Mouse (Mus musculus) CD4-positive, CD25-positive, alpha-beta regulatory T cell, adult 4 months (primary cell): Measurements from ENCODE around the gene Fdx1l. TPM values are rescaled to one million over a fixed set of nuclear protein-coding genes. Genes with fewer than 3 reads are reported as not detected.
A peak's percentile ranks its signal among the peaks of the same experiment; 100 is the strongest.
"Not testable (repeated sequence)": the region's sequence is repeated elsewhere in the genome, so short reads cannot be mapped to it uniquely, and the experiment has no call there.

Source experiments
- ATAC-seq: one replicate; pipeline ENCODE4 v1.8.0; 2017
- polyA plus RNA-seq, 2 experiments: library from polyadenylated mRNA; unstranded; fragments of 100-300 nt; shearing (Covaris generic); gene quantifications; one replicate each; pipeline ENCODE4 v1.2.1; 2017

Fdx1l gene
- polyA plus RNA-seq, 2 experiments from 2014 or later: 13.9 to 16.5 TPM

DNA sequence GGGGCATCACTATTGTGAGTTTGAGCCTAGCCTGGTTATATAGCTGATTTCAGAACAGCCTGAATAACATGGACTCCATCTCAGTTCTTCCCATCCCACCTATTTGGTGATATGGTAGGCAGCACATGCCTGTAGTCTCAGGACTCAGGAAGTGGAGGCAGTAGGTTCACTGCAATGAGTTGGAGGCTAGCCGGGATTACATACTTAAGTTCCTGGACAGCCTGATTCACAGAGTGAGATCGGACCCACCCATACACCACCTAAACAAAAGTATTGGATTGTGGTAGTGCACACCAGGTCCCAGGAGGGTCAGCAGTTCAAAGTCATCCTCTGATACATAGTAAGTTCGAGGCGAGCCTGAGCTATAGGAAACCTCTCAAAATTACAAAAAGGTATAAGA, 773 bp downstream of the Fdx1l start:
- no peak for ATAC-seq

DNA sequence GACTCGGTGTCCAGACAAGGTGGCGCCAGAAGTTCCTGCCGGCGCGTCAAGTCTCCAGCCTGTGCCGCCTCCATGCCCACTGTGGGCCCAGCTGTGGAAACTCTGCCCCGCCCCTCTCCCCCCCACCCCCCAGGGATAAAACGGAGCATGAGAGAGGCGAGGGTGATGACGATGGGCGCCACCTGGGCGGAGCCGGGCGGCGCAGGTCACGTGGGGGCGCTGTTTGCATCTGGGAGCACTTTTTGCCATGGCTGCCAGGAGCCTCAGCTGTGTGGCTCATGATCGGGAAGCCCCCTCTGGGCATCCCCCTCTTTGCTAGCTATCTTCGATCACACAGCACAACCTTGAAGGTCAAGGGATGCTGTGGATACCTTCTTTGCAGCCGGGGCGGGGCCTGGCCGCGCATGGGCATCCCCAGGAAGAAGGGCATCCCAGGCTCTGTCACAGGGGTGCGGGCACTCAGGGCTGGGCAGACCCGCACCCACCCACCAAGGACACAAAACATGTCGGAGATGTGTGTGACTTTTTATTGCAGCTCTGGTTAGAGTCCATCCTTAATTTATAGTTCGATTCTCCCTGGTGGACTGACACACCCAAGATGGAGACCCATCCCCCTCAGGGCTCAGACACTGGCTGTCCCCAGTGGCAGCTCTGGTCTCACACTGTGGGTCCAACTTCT, 6.3 kb downstream of the Fdx1l start, which contains the start of gene Zglp1:
Gene Zglp1 (minus strand): TSS at position 88 of the 679 bp plus-strand sequence.
- no peak for ATAC-seq

DNA sequence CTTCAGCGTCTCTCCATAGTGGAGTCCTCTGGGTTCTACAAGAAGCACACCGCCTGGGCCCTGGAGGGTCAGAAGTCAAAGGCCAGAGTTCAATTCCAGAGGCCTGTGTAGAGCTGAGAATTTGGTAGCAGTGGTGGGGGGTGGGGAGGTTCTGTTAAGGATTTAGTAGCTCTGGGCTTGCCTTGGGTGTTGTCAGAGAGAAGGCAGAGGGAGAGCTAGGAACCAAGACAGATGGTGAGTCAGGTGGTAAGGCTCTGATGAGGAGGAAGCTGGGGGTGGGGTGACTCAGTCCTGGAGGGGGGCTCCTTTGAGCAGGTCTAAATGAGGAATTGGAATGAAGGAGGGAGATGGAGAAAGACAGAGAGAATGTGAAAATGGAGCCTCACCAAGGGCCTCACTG, 10.5 kb downstream of the Fdx1l start:
- no peak for ATAC-seq

DNA sequence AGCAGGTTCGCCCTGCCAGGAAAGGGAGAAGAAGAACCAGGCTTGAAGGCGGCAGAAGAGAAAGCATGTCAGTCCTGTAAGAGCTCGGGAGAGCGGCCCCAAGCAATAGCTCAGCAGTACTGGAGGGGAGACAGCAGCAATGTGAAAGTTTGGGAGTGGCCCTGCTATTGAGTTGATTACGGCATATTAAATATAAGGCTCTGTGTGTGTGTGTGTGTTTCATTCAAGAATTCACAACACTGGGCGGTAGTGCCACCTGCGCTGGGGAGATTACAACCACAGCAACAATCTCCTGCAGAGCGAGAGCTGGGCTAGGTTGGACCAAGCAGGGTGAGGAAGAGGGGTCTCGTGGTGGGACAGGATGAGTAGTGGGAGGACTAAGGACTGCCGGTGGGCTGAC, 21.8 kb downstream of the Fdx1l start:
- ATAC-seq: no peak

DNA sequence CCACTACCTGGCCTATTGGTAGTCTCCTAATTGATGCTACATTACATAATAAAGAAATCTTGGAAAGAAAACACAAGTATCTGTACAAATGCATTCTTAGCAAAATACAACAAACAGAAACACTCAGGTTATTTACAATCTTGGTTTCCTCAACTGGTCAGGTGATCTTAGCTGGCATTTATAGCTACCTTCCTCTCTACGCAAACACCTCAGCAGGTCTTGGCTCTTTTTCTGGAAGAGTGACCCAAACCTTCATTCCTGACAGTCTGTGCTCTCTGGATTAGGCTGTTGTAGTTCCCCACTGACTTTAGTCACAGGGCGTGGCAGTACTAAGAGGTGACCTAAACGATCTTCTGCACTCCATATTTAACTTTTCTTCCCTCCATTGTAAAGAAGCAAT, 28.2 kb downstream of the Fdx1l start:
- no peak for ATAC-seq

DNA sequence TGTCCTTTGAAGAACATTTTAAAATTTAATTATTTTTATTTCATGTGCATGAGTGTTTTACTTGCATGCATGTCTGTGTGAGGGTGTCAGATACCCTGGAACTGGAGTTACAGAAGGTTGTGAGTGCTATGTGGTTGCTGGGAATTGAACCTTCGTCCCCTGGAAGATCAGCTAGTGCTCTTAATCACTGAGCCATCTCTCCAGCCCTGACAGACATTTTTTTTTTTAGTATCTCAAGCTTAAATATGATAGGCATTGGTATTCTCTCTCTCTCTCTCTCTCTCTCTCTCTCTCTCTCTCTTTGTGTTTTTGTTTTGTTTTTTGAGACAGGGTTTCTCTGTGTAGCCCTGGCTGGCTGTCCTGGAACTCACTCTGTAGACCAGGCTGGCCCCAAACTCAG, 28.6 kb downstream of the Fdx1l start:
- not testable (repeated sequence) for ATAC-seq

DNA sequence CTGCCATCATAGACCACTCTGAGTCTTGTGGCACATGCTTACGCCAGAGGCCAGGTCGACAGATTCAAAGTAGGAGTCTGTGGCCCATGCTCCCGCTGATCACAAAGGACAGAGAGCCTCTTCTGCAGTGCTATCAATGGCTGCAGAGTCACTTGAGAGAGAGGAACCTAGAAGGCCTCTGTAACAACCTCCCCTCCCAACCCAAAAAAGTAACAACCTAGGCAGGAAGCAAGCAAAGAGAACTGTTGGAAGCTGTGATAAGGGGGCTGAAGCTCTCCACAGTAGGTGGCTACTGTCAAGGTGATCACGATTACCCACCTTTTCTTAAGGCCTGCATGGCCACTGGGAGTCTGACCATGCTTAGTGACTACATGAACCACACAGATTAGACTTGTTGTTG, 29.9 kb downstream of the Fdx1l start:
- ATAC-seq: no peak

DNA sequence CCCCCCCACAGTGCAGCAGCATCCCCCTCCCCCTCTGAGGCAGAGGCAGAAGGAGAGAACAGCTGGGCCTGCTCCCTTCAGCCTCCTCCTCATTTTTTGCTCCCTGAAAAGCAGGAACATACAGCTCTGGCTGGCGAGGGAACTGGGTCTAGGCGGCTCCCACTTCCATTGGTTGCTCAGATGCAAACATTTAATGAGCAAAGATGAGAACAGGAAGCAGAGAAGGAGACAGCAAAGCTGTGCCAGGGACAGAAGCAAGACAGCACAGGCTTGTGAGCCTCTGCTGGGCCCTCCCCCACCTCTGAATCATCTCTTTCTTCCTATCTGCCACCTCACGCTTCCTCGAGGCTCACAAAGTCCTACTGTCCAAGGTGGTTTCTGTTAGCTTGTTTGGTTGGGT, 32.1 kb downstream of the Fdx1l start:
- no peak for ATAC-seq

DNA sequence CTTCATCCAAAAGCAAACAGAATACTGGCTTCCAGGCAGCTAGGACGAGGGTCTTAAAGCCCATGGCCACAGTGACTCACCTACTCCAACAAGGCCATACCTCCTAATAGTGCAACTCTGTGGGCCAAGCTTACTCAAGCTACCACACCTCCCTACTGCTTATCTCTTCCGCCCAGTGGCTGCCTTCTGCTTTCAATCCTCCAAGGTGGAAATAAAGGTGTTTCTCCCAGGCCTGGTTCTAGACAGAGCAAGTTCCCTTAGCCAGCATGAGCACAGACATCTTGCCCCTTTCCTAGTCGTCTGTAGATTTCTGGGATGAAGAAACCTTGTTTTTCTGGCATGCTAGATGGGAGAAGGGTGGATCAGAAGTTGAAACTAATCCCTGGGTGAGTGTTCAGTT, 33.6 kb downstream of the Fdx1l start:
- ATAC-seq: no peak

DNA sequence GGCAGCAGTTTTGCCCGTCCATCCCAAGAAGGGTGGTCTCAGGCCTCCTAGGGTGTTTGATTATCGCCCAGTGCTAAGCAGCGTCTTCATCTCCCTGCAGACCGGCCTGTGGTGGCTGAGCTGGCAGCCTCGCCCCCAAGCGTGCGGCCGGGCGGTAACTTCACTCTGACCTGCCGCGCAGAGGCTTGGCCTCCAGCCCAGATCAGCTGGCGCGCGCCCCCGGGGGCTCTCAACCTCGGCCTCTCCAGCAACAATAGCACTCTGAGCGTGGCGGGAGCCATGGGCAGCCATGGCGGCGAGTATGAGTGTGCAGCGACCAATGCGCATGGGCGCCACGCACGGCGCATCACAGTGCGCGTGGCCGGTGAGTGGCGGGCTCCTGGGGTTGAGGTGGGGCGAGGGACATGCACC, 35.9 kb downstream of the Fdx1l start:
- ATAC-seq: no peak

DNA sequence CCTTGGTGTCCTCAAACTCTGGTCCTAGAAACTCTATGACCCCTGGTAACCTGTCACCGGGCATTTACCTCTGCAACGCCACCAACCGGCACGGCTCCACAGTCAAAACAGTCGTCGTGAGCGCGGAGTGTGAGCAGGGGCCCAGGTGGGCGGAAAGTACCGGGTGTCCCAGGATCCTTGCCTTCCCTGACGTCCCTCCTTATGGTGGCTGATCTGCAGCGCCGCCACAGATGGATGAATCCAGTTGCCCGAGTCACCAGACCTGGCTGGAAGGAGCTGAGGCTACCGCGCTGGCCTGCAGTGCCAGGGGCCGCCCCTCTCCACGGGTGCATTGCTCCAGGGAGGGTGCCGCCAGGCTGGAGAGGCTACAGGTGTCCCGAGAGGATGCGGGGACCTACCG, 36.7 kb downstream of the Fdx1l start:
- ATAC-seq: no peak

DNA sequence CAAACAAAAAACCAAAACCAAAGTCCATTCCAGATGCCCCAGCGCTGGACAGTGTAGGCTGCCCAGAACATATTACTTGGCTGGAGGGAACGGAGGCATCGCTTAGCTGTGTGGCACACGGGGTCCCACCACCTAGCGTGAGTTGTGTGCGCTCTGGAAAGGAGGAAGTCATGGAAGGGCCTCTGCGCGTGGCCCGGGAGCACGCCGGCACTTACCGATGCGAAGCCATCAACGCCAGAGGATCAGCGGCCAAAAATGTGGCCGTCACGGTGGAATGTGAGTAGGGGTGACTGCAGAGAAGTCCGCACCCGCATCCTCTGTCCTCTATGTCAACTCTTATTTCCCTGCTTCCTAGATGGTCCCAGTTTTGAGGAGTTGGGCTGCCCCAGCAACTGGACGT, 37.3 kb downstream of the Fdx1l start:
- no peak for ATAC-seq

DNA sequence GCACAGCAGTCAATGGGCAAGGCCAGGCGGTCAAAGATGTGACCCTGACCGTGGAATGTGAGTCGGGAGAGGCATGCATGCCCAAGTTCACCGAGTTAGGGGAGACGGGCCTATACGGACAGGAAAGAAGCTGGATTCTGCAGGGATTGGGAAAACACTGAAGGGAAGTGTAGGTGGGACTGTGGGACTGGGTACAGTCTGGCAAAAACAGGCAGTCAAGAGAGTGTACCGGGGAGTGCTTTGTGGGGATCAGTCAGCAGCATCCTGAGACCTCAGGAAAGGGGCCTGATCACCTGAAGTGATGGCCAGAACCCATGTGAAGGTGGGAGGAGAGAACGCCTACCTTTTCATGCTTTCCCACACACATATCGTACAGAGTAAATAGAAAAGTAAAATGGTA, 37.8 kb downstream of the Fdx1l start:
- ATAC-seq: no peak

DNA sequence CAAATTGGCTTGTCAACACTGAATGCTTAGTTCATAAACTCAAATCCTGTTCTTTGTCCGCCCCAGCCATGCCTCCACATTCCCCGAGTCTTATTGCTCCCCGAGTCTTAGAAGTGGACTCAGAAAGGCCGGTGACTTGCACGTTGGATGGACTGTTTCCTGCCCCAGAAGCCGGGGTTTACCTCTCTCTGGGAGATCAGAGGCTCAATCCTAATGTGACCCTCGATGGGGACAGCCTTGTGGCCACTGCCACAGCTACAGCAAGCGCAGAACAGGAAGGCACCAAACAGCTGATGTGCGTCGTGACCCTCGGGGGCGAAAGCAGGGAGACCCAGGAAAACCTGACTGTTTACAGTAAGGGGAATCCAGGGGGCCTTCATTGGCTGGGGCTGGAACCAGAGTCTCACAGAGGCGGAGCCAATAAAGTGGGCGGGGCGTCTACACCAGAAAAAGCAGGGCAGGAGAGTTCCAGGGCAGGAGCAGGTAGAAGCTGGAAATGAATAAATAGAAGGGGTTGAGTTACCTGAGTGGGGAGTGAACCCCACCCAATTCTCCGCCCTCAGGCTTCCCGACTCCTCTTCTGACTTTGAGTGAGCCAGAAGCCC, 38.8 kb downstream of the Fdx1l start:
- ATAC-seq: no peak

DNA sequence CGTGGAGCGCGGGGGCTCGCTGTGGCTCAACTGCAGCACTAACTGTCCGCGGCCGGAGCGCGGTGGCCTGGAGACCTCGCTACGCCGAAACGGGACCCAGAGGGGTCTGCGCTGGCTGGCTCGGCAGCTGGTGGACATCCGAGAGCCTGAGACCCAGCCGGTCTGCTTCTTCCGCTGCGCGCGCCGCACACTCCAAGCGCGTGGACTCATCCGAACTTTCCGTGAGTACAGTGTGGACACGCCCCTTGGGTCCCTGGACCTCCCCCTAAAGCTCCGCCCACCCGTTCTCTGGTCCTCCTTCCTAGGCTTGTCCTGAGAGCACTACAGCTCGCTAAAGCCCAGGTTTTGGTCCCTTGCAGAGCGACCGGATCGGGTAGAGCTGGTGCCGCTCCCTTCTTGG, 40.3 kb downstream of the Fdx1l start:
- peak; percentile 41 for ATAC-seq

DNA sequence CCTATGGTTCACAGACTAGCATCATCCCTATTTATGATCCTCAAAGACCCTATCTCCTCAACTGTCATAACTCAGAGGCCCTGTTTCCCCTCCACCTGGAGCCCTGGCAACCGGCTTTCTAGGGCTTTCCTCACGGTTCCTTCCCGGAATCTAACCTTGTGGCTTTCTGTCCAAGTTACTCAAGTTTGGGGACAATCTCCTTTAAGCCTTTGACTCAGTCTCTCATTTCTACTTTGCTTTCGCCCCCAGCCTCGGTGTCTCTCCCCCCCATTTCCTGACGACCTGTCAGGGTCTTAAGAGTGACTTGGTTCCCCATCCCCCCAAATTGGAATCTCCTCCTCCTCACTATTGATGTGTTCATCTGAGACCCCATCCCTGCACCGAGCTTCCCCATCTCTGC, 40.9 kb downstream of the Fdx1l start:
- no peak for ATAC-seq

DNA sequence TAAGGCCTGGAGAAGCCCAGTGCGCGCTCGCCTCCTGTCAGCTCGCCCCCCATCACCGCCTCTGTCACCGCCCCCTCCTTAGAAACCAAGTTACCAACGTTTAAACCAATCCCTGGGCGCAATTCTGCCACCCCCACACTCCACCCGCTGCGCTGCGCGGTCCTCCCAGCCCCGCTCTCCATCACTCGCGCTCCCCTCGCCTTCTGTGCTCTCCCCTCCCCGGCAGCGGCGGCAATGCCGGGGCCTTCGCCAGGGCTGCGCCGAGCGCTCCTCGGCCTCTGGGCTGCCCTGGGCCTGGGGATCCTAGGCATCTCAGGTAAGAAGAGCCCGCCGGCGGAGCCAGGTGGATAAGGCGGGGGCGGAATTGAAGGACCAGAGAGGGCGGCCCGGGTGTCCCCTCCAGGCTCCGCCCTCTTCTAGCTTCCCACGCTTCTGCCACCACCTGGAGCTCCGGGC, 41.5 kb downstream of the Fdx1l start, which contains the start of gene Icam5:
Gene Icam5 (plus strand): TSS at position 178 of the 456 bp plus-strand sequence.
- no peak for ATAC-seq

DNA sequence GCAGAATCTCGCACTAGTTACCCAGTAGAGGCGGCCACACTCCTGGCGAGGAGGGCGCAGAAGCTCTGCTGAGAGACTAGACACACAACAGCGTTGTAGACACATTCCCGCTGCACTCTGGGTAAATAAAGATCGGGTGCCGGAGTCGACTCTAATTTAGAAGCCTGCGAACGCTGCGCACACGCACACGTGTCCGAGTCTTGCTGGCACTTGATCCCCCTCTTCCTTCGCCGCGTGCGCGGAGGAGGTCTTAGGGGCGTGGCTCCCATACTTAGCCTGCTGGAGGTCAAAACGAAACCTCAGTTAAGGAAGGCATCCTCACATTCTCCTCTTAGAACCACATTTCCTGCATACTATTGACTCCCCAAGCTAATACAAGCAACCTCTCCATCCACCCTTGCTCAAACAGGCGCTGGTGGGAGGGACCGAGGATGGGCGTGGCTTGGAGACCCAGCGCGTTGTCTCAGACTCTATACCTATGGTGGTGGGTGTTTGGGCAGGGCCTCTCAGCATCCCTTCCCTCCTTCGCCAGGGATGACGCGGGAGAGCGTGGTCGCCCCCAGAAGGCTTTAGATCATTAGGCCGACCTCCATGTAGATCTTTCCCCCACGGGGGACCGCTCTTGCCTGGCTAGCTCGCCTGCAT, 42.0 kb downstream of the Fdx1l start:
- ATAC-seq: peak; percentile 28

DNA sequence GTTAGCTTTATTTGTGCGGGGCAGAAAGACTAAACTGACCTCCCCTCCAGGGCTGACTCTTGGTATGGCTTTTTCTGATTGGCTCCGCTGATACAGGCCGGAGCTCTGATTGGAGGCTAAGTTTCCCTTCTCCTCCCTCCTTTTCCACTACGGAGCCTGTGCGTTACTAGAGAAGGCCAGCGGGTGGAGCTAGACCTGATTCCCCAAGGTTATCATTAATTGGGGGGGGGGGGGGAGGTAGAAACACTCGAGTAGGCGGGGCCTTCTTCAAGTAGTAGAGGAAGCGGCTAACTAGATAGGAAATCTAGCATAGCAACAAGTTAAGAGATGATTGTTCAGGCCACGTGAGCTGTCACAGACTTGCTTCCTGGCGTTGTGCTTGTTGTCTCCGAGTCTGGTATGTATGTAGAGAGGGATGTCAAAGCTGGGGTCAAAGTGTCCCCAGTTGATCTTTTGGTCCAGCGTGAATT, 42.6 kb downstream of the Fdx1l start:
- ATAC-seq: peak; percentile 74

DNA sequence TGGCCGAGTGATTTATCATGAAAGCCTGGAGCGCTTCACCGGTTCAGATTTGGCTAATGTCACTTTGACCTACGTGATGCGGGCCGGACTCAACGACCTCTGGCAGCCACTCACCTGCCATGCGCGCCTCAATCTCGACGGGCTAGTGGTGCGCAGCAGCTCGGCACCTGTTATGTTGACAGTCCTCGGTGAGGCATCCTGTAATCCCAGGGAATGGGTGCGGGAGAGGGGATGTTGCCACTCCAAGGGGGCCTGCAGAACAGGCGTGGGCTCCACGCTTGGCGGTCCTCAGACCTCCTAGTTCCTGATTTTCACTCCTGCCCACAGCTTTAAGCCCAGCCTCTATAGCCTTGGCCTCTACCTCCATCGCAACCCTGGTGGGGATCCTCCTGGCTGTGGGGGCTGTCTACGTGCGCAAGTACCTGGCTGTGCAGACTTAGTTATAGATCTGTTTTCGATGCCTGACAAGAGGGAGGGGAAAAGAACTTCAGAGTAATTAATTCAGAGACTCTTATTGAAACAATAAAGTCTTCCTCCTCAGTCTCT, 43.3 kb downstream of the Fdx1l start:
- no peak for ATAC-seq

DNA sequence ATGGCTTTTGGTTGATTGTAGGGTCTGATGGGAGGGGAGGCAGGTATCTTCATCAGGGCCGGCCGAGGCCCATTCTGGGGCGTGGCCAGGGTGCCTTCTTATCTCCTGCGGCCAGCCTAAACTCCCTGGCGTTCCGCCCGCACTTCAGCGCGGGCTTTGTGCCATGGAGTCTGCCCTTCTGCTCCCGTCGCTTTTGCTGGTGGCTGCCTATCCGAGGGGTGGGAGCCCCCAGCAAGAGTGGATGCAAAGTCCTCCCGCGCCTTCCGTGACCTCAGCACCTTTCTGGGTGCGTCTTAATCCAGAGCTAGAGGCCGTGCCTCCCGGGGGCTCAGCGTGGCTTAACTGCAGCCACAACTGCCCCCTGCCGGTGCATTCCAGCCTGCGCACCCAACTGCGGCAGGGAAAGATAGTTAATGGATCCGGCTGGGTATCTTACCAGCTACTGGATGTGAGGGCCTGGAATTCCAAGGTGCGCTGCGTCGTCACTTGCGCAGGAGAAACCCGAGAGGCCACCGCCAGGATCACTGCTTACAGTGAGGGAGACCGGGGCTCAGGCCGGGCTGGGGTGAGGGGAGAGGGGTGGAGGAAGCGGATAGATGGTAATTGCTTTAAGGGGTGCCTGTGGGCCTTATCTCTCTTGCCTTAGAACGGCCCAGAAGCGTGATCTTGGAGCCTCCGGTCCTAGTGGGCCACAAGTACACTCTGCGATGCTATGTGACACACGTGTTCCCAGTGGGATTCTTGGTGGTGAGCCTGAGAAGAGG, 43.9 kb downstream of the Fdx1l start, which contains the start of gene Icam4:
Gene Icam4 (plus strand): TSS at position 83 of the 764 bp plus-strand sequence.
- no peak for ATAC-seq

DNA sequence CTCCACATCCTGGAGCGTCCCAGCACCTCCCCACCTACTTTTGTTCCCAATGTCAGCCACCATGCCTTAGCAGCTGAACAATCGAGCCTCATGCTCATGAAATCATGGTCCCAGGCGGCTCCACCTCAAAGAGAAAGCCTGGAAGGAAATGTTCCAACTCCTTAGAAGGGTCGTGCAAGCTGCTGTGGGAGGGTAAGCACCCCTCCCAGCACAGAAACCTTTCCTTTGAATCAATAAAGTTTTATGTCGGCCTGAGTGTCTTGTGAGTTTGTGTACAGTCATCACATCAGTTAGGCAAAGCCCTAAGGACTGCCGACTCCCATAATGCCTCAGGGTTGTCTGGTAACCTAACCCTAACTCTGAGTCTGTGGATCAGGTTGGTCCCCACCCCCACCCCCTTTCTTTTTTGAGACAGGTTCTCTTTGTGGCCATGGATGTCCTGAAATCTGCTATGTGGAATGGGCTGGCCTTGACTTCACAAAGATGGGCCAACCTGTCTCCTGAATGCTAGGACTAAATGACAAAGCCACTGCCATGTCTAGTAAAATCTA, 44.8 kb downstream of the Fdx1l start:
- no peak for ATAC-seq
